Mouse (Mus musculus) ES-Bruce4 (cell line): ENCODE results near the gene Ldb3.

Source experiments
- CTCF ChIP-seq: IDR thresholded peaks from one replicate; pipeline ENCODE4 v1.8.1; 2011; ENCODE audit warnings: low read depth, low read length
- EP300 ChIP-seq: IDR thresholded peaks from 2 replicates; pipeline ENCODE4 v1.6.1; 2011; ENCODE audit warnings: low read depth, low read length; ENCODE audit not compliant: insufficient read depth
- POLR2A ChIP-seq: IDR thresholded peaks from one replicate; pipeline ENCODE4 v1.8.1; 2011; ENCODE audit warnings: low read length; ENCODE audit not compliant: insufficient read depth

- TF ChIP-seq POLR2A: no peak
- no peak for TF ChIP-seq CTCF
- TF ChIP-seq EP300: no peak
Measured at GRCm38 (mm10) chr14:34508842-34509439, 79.5 kb downstream of the Ldb3 start.
